Mouse (Mus musculus): ENCODE results near the gene Lipk. TPM values are rescaled to one million over a fixed set of nuclear protein-coding genes. Genes with fewer than 3 reads are reported as not detected.

Lipk gene
- polyA plus RNA-seq (2012; ENCODE audit: low replicate concordance): not detected in 2 replicates

DNA sequence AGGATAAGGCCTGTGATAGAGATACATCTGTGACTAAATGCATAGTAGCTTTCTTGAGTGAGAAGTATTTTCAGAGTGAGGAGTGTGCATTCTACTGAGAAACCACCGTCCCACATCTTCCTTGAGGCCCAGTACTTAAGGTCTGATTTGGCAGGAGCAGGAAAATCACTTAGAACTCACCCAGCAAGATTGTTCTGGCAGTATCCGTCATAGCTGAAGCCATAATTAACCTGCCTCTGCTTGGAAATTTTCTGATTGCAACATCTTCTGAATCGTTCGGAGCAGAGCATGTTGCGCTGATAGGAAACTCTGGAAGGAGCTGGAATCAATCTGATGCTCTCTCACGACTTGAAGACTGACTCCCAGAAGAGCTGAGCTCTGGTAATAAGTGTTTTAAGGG lies at the start of gene Lipk:
Lipk (plus strand) TSS at position 289 of the 400 bp plus-strand sequence.

DNA sequence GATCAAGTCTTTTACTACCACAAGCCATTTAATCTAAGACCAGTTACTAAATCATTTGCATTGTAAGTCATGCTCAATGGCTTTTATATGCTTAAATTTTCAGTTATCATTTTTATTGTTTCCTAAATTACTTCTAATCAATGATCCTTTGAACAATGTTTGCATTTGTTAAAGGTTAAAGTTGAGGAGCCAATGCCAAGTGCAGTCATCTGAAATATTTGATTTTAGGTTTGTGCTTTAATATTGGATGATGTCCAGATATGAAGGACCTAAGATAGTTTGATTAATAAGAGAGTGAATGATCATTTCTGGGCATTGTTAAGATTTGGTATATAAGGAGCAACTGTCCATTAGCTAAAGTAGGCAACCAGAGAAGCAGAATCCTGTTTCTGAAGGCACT lies 47.2 kb upstream of the Lipk start, which contains the start of gene Lipf:
Lipf (plus strand) TSS at position 301 of the 400 bp plus-strand sequence.

DNA sequence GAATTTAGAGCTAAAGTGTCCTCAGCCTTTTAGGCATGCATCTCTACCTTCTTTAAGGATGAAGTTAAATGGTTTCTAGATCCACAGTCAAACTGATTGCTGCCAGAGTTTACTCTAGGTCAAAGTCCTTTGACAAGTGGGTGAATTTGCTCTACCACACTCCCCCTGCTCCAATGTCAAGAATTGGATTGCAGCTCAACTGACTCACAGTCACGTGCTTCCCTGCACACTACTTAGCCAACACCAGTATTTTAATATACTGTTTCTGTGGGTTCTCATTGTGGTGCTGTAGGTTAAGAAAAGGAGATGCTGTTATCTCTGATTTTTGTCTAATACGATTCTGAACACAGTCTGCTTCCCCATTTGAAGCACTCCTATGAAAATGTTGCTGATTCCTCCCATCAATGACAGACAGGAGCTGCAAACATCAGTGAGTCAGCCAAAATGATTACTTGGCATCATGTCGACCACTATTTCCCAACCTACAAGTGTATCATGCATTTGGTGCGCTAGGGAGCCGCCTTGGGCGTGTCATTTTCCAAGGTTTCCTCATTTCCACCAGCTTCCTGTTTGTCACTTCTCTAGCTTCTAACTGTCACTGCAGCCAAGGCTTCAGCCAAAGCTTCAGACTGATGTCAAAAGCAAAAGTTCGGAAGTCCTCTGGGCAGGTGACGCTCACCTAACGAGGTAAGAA lies 58.8 kb downstream of the Lipk start, which contains the start of gene Lipn:
Lipn (plus strand) TSS at position 580 of the 694 bp plus-strand sequence.

Other genes with a start within 250 kb of the Lipk start
- 2.2 and 3.2 TPM in 2 replicates for gene Lipo3, start 246.3 kb upstream of the Lipk start, polyA plus RNA-seq (2012; ENCODE audit: low replicate concordance)
- gene Lipo1, start 220.8 kb upstream of the Lipk start, polyA plus RNA-seq (2012; ENCODE audit: low replicate concordance): not detected in 2 replicates
- gene Lipf, start 47.1 kb upstream of the Lipk start, polyA plus RNA-seq (2012; ENCODE audit: low replicate concordance): not detected in 2 replicates
- not detected in 2 replicates for gene Lipn, start 59.1 kb downstream of the Lipk start, polyA plus RNA-seq (2012; ENCODE audit: low replicate concordance)
- gene Lipm, start 92.6 kb downstream of the Lipk start, polyA plus RNA-seq (2012; ENCODE audit: low replicate concordance): not detected in 2 replicates
- gene Ankrd22, start 157.8 kb downstream of the Lipk start, polyA plus RNA-seq (2012; ENCODE audit: low replicate concordance): 0.08 and 0.18 TPM in 2 replicates
- 6.6 and 19.3 TPM in 2 replicates for gene Stambpl1, start 183.9 kb downstream of the Lipk start, polyA plus RNA-seq (2012; ENCODE audit: low replicate concordance)
- 0.24 and 0.40 TPM in 2 replicates for gene Acta2, start 247.3 kb downstream of the Lipk start, polyA plus RNA-seq (2012; ENCODE audit: low replicate concordance)